Mouse (Mus musculus): ENCODE measurements at regions not wholly inside any gene's neighbourhood (a gene's known extent, or its start where the extent isn't known, plus 50 kb on each side); places are given as distances from the start of the nearest gene placed in this dataset.

- no peak for DNase-seq (ENCODE audit: low read depth, low spot score)
Measured at GRCm38 (mm10) chr8:107642241-107642640, 54.0 kb upstream of the Psmd7 start.

DNA sequence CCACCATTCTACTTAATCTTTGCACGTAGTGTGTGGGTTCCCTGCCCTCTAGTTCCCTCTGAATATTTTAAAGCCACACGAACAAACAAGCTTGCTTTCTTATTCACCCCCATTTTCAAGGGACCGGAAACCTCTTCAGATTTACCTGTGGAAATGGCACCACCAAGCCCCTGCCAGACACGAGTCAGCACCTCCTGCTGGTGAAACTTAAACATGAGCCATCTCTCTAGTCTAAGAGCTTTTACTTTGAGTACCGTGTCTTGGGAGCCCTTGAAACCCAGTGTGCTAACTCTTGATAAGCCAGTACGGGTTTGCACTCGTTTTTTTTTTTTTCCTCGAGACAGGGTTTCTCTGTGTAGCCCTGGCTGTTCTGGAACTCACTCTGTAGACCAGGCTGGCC, 59.7 kb upstream of the Psmd7 start:
- DNase-seq (ENCODE audit: low read depth, low spot score): no peak

GRCm38 (mm10) chr8:107650306-107650705, 62.0 kb upstream of the Psmd7 start:
- DNase-seq (ENCODE audit: low read depth, low spot score): no peak

- DNase-seq (ENCODE audit: low read depth, low spot score): no peak
Measured at GRCm38 (mm10) chr8:107651424-107651823, 63.2 kb upstream of the Psmd7 start.

DNA sequence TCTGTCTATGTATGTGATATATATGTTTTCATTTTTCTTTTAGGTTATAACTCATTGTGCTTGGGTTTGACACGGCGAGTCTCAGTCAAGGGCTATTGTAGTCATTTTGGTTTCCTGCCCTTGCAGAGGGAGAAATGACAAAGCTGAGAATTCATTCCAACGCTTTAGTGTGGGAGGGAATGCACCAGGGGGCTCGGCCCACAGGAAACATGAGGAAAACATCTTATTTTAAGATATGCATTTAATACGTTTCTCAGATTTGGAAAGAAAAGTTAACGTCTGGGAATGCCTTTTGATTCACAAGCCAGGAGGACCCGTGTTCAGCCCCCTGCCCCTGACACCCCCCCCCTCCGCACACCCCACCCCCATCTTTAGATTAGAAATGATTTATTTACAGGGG, 64.0 kb upstream of the Psmd7 start:
- no peak for DNase-seq (ENCODE audit: low read depth, low spot score)

GRCm38 (mm10) chr8:107653711-107654110, 65.4 kb upstream of the Psmd7 start:
- no peak for DNase-seq (ENCODE audit: low read depth, low spot score)

- DNase-seq (ENCODE audit: low read depth, low spot score): no peak
Measured at GRCm38 (mm10) chr8:107656622-107657021, 68.4 kb upstream of the Psmd7 start.

GRCm38 (mm10) chr8:107657741-107658140, 69.5 kb upstream of the Psmd7 start:
- no peak for DNase-seq (ENCODE audit: low read depth, low spot score)

DNA sequence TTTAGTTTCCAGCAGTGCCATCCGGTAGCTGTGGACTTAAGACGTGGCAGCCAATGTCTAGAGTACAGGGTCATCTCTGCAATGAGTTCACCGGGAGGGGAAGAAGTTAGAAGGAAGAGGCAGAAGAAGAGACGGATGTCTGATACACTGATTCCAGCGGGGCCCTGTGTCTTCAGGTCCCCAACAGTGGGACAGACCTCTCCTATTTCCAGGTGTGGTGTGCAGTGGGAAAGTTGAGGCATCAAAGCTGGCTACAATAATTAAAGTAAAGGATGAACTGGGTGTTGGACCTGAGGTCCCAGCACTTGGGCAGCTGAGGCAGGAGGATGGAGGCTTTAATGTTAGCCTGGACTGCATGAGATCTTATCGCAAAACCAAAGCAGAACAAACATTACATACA, 70.1 kb upstream of the Psmd7 start:
- DNase-seq (ENCODE audit: low read depth, low spot score): no peak

GRCm38 (mm10) chr8:107660624-107661023, 72.4 kb upstream of the Psmd7 start:
- DNase-seq (ENCODE audit: low read depth, low spot score): no peak

DNA sequence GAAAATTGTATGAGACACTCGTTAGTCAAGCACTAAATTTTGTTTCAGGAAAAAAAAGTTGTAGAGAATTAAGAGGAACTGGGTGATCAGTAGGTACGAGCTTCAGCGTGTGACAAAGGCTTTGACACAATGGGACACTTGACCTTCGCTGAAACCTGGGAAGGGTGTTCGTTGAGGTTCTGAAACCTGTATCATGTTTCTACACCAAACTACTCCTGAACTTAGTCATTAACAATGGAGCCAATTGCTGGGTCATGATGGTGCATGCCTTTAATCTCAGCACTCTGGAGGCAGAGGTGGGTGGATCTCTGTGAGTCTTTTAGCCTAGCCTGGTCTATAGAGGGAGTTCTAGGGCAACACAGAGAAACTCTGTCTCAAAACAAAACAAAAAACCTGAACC, 81.3 kb upstream of the Psmd7 start:
- no peak for DNase-seq (ENCODE audit: low read depth, low spot score)

DNA sequence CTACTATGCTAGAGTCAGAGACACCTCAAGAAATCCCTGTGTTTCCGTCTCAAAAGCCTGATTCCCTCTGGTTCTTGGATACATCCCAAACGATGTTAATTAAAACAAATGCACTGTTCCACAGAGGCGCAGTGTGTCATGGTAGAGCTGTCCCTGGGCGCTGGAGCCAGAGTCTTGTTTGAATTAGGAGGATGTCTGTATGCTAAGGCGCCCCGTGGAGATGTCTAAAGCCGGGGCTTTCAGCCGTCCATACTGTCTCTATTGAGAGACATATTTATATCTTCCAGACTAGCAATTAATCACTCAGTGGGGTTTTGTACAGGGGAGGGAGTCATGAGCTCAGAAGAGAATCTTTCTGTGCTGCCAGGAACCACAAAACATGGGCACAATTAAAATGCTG, 83.2 kb upstream of the Psmd7 start:
- no peak for DNase-seq (ENCODE audit: low read depth, low spot score)

GRCm38 (mm10) chr8:107672691-107673090, 84.4 kb upstream of the Psmd7 start:
- no peak for DNase-seq (ENCODE audit: low read depth, low spot score)

GRCm38 (mm10) chr8:107682066-107682465, 93.8 kb upstream of the Psmd7 start:
- DNase-seq (ENCODE audit: low read depth, low spot score): no peak

DNA sequence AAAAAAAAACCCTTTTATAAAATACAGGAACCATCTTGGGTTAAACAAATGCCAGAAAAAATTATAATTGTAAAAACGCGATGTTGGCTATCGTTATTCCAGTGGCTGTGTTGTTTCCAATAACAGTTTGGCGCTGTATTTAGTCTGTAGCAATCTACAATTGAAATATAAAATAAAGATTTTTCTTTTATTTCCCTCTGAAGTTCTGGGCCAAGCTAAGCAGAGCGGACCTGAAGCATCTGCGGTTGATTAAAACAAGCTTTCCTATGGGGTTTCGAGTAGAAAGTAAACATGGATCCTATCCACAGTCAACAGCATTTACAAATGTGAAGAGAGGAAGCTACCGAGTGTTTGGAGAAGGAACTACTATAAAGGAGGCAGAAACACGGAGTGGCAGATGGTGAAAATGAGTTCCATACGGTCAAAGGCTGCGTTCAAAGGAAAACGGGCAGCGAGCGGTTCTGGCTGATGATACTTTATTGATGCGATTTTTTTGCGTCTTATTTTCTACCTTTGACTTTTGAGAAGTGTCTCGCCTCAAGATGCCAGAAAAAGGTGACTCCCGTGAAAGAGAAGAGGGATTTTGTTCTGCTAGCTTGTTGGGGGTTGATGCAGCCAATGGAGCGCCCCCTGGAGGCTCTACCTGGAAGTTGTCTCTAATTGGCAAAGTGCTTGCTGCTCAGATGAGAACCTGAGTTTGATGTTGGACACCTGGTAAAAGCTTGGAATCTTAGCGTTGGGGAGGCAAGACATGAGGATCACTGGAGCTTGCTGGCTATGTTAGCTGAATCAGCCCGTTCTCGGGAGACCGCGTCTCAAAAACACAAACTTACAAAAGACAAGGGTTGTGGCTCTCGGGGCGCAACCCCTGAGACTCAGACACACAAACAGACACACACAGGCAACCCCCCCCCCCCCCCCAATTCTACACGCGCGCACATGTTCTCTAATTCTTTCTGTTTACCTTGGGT, 96.7 kb upstream of the Psmd7 start:
- DNase-seq (ENCODE audit: low read depth, low spot score): no peak

GRCm38 (mm10) chr8:107686936-107687335, 98.7 kb upstream of the Psmd7 start:
- no peak for DNase-seq (ENCODE audit: low read depth, low spot score)

- no peak for DNase-seq (ENCODE audit: low read depth, low spot score)
Measured at GRCm38 (mm10) chr8:107687529-107687928, 99.3 kb upstream of the Psmd7 start.

- no peak for DNase-seq (ENCODE audit: low read depth, low spot score)
Measured at GRCm38 (mm10) chr8:107689020-107689419, 100.8 kb upstream of the Psmd7 start.

- DNase-seq (ENCODE audit: low read depth, low spot score): no peak
Measured at GRCm38 (mm10) chr8:107691251-107691650, 103.0 kb upstream of the Psmd7 start.

GRCm38 (mm10) chr8:107696384-107697346, 108.4 kb upstream of the Psmd7 start:
- DNase-seq (ENCODE audit: low read depth, low spot score): no peak

- no peak for DNase-seq (ENCODE audit: low read depth, low spot score)
Measured at GRCm38 (mm10) chr8:107699307-107699706, 111.0 kb upstream of the Psmd7 start.

GRCm38 (mm10) chr8:107699759-107700158, 111.5 kb upstream of the Psmd7 start:
- no peak for DNase-seq (ENCODE audit: low read depth, low spot score)

Measured in brain, embryonic 18.5 days (tissue).